Mouse (Mus musculus) limb, embryonic 13.5 days (tissue): Measurements from ENCODE around the gene Has3. TPM values are rescaled to one million over a fixed set of nuclear protein-coding genes. Genes with fewer than 3 reads are reported as not detected.
A peak's percentile ranks its signal among the peaks of the same experiment; 100 is the strongest.

ENCODE experiments used
- ATAC-seq: fragments of 200-750 bp; cut with Nextera tagmentation; 2 replicates; pipeline ENCODE4 v1.8.0; 2017; ENCODE audit warnings: low read depth, moderate number of reproducible peaks, moderate TSS enrichment; ENCODE audit not compliant: low FRiP score
- H3K27ac ChIP-seq: fragments of 300-500 bp; sonication (generic); 2 replicates; pipeline ENCODE4 v1.5.1; 2015; ENCODE audit warnings: inconsistent platforms, mild to moderate bottlenecking, moderate library complexity
- H3K27me3 ChIP-seq: fragments of 300-500 bp; sonication (generic); 2 replicates; pipeline ENCODE4 v1.6.1; 2015; ENCODE audit warnings: mild to moderate bottlenecking, inconsistent platforms
- H3K36me3 ChIP-seq: fragments of 300-500 bp; sonication (generic); 2 replicates; pipeline ENCODE4 v1.6.1; 2015; ENCODE audit warnings: inconsistent platforms, mild to moderate bottlenecking, moderate library complexity
- H3K4me1 ChIP-seq: fragments of 300-500 bp; sonication (generic); 2 replicates; pipeline ENCODE4 v1.6.1; 2015; ENCODE audit warnings: inconsistent platforms
- H3K4me2 ChIP-seq: fragments of 300-500 bp; sonication (generic); replicated peaks from 2 replicates; pipeline ENCODE4 v1.6.1; 2015; ENCODE audit warnings: inconsistent platforms, mild to moderate bottlenecking, moderate library complexity
- H3K4me3 ChIP-seq: fragments of 300-500 bp; sonication (generic); 2 replicates; pipeline ENCODE4 v1.5.1; 2015; ENCODE audit warnings: moderate library complexity, mild to moderate bottlenecking, inconsistent platforms
- H3K9ac ChIP-seq: fragments of 300-500 bp; sonication (generic); 2 replicates; pipeline ENCODE4 v1.6.1; 2015; ENCODE audit warnings: mild to moderate bottlenecking, inconsistent platforms
- H3K9me3 ChIP-seq: fragments of 300-500 bp; sonication (generic); 2 replicates; pipeline ENCODE4 v1.6.1; 2016; ENCODE audit warnings: inconsistent platforms
- WGBS: fragments of 180-500 bp; shearing (Covaris S2); methylation state at CpG from one replicate; pipeline ENCODE4 v1.1.7; 2015; 5-methylcytosine and 5-hydroxymethylcytosine counted together
- polyA plus RNA-seq: library from polyadenylated mRNA; unstranded; fragments of >200 nt; fragmentation: Nextera tagmentation; extraction: Ambion mirVana; gene quantifications from 2 replicates; pipeline ENCODE4 v1.2.1, GENCODE M21; 2015

Has3 gene
- polyA plus RNA-seq, 1 experiment from 2014 or later = 0.25 TPM

DNA sequence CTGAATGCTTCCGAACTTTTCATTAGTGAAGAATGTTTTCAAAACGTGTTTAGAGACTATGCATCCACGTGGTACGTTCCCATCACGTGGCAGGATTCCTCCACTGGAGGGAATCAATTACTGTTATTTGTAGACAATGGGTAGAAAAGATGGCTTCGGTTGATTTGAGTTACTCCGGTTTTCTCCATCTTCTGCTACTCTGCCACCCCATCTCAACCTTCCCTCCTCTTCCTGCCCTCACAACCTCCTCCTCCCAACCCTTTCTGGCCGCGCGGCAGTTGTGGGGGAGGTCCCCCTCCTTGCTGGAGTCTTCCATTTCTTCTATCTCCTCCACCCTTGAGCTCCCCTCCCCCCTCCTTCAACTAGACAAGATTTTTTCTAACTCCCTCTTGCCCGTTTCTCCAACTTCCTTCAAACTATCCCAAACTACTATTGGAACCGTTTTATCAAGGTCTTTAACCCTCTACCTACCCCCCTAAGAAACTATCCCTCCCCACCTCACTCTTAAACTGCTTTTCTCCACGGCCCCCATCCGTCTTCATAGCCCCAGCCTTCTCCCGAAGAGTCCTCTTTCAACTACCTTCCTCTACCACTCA is 22.3 kb downstream of the Has3 start:
- Histone ChIP-seq H3K4me2 (peak overlapping the region; percentile 73), H3K36me3 (peaks cover 26% of the 10 kb centered on the region), H3K27me3 (no peaks in the 10 kb centered on the region), H3K9ac (peak overlapping the region; percentile 97), H3K4me3 (peak overlapping the region; percentile 88), H3K9me3 (no peaks in the 10 kb centered on the region), H3K4me1 (peaks cover 29% of the 10 kb centered on the region), H3K27ac (peak overlapping the region; percentile 95)
- no peak for ATAC-seq
- WGBS = 0% methylated on average over 15 of the region's 15 CpGs

DNA sequence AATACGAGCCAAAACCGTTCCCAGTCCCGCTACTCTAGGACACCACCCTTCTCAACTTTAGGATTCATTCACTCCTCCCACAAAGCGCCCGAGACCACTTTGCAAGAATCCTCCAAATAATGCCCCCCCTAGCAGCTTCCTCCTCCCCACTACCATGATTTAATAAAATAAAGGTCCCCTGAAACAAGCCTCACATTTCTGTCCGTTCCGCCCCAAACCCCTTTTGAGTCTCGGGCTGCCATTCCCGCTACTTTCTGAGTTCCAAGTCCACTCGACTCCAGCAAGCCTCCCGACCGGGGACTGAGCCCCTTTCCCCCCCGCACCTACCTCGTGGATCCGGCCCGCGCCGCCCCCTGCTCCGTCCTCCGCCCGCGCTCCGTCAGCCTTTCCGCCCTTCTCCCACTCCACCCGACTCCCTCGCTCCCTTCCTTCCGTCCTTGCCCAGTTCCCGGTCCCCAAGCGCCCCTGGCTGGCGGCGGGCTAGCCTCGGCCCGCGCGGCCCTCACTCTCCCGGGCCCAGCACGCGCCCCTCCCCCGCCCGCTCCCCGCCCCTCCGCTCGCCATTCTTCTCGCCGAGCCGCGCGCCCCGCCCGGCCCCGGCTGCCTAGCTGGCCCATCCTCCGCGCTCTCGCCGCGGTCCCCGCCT is 22.9 kb downstream of the Has3 start:
- H3K27ac ChIP-seq = peak overlapping the region; percentile 95
- H3K4me2 ChIP-seq = peak overlapping the region; percentile 73
- no peaks in the 10 kb centered on the region for H3K27me3 ChIP-seq
- no peaks in the 10 kb centered on the region for H3K9me3 ChIP-seq
- H3K4me1 ChIP-seq = peaks cover 29% of the 10 kb centered on the region
- peak overlapping the region; percentile 88 for H3K4me3 ChIP-seq
- WGBS = 1% methylated on average over 51 of the region's 57 CpGs
- H3K36me3 ChIP-seq = peaks cover 32% of the 10 kb centered on the region
- peak overlapping the region; percentile 97 for H3K9ac ChIP-seq
- peak; percentile 85 for ATAC-seq

DNA sequence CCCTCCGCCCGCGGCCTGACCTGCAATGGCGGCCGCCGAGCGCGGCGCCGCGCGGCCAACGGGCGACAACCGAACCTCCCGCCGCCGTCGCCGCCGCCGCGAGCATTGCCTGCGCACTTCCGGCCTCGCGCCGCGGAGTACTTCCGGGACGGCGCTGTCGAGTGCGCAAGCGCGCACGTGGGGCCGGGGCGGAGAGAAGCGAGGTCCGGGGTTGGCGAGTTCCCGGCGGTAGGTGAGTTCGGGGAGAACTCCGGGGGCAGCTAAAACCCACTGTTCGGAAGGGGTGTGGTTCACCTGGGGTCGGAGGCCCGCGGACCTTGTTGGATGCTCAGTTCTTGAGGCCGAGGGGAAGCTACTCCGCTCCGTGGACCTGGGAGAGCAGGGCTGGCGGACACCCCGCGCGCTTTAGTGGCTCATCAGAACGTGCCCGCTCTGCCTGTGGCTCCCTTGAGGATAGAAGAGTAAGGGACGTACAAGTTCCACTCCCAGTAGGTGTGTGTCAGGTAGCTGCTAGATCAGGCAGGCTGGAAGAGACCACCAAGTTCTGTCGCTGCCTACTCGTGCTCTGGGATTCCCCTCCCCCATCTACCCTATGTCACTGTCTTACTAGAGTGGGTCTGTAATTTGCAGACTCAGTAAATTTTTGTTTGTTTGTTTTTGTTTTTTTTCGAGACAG is 23.6 kb downstream of the Has3 start, which contains the start of gene Utp4:
Utp4 (plus strand) TSS at position 156 of the 676 bp plus-strand sequence.
- WGBS = under 1% methylated on average over 61 of the region's 63 CpGs
- Histone ChIP-seq H3K9me3 (no peaks in the 10 kb centered on the region), H3K36me3 (peaks cover 39% of the 10 kb centered on the region), H3K27ac (peak within 1 kb of the TSS; percentile 95), H3K4me2 (peak within 1 kb of the TSS; percentile 73), H3K27me3 (no peaks in the 10 kb centered on the region), H3K4me1 (peaks cover 29% of the 10 kb centered on the region), H3K9ac (peak within 1 kb of the TSS; percentile 97), H3K4me3 (peak within 1 kb of the TSS; percentile 88)
- ATAC-seq = peak; percentile 94

DNA sequence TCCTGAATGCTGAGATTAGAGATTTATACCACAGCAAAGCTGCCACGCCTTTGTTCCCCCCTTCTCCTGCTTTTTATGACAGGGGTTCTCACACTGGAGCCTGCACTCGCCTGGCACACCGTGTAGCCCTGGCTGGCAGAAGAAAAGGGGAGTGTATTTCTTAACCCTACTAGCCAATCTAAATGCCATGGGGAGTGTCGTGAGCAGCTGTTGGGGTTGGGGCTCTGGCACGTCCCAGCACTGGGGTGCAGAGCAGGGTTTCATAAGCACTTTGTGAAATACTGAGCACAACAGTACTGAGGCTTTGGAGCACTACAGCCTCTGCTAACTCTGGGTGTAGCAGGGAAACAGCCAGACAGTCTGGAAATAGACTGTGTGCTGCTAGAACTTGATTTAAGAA is 29.4 kb downstream of the Has3 start:
- no peaks in the 10 kb centered on the region for H3K27me3 ChIP-seq
- peaks cover 97% of the 10 kb centered on the region for H3K36me3 ChIP-seq
- H3K4me2 ChIP-seq = no peak overlapping the region
- H3K4me3 ChIP-seq = no peak overlapping the region
- no peak overlapping the region for H3K27ac ChIP-seq
- no peaks in the 10 kb centered on the region for H3K9me3 ChIP-seq
- no peak overlapping the region for H3K9ac ChIP-seq
- no peak for ATAC-seq
- 85% methylated on average over 5 of the region's 5 CpGs for WGBS
- peaks cover 3% of the 10 kb centered on the region; the same call in 1 of the 2 replicates for H3K4me1 ChIP-seq

DNA sequence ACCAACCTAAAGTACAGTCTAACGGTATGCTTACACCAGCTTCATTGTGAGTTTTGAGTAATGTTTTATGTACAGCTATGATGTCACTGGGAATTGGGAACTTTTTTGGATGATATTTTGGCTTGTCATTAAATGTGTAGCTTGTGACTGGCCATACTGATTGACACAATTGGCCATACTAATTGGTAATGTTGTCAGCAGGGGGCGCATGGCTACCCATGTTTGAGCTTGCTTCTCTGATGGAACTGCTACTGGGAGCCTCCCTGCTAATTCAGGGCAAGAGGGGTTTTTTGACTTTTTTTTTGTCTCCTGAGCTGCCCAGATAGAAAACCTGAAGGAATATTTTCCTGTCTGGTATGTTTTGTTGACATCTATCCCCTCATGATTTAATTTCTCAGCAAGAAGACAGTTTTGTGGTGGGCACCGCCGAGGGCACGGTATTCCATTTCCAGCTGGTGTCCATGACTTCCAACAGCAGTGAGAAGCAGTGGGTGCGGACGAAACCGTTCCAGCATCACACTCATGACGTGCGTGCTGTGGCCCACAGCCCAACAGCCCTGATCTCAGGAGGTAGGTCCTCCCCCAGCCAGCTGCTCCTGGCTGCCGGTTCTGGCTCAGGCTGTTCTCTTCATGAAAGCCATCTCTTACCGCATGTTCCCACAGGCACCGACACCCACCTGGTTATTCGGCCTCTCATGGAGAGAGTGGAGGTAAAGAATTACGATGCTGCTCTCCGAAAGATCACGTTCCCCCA is 35.9 kb downstream of the Has3 start:
- H3K9ac ChIP-seq = no peak overlapping the region
- H3K9me3 ChIP-seq = no peaks in the 10 kb centered on the region
- no peaks in the 10 kb centered on the region for H3K27me3 ChIP-seq
- 92% methylated on average over 17 of the region's 17 CpGs for WGBS
- no peak overlapping the region for H3K4me2 ChIP-seq
- H3K4me1 ChIP-seq = no peaks in the 10 kb centered on the region
- ATAC-seq = no peak
- H3K36me3 ChIP-seq = peaks cover 85% of the 10 kb centered on the region
- H3K27ac ChIP-seq = no peak overlapping the region
- no peak overlapping the region for H3K4me3 ChIP-seq

DNA sequence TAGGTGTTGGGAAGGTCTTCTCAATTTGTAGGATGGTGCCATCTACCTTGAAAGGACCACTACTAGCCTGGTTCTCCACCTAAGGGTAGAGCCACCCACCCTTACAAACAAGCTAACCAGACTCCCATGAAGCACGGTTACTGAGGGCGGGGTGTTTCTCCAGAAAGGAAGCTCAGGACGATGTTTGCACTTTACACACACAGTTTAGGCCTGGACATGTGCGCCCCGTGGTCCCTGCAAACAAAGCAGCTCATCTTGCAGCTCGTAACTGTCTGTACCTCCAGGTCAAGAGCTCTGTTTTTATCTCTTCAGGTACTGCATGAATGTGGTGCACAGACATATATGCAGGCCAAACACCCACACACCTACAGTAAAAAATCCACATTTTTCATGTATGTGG is 36.6 kb downstream of the Has3 start:
- no peak overlapping the region for H3K27ac ChIP-seq
- 95% methylated on average over 6 of the region's 6 CpGs for WGBS
- no peaks in the 10 kb centered on the region for H3K27me3 ChIP-seq
- H3K4me1 ChIP-seq = no peaks in the 10 kb centered on the region
- no peak overlapping the region for H3K9ac ChIP-seq
- H3K9me3 ChIP-seq = no peaks in the 10 kb centered on the region
- no peak overlapping the region for H3K4me3 ChIP-seq
- no peak overlapping the region for H3K4me2 ChIP-seq
- H3K36me3 ChIP-seq = peaks cover 84% of the 10 kb centered on the region
- ATAC-seq = no peak

DNA sequence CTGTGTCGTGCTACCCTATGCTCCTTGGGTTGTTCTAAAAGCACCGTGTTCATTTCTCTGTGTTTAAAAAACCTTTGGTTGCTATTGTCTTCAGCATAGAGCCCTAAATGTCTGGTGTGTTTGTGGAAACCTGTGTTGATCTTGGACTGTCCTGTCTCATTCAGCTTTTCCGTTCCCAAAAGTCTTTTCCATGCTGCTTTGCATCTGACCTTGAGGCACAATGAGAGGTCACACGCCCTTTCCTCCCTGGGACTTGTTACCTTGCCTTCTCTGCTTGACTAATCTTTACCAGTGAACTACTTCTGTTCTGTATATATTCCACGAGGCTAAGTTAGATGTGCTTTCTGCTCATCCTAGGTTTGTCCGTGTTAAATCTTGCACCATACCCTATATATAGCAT is 37.4 kb downstream of the Has3 start:
- no peaks in the 10 kb centered on the region for H3K27me3 ChIP-seq
- H3K9me3 ChIP-seq = no peaks in the 10 kb centered on the region
- no peak for ATAC-seq
- 92% methylated on average over 6 of the region's 6 CpGs for WGBS
- no peak overlapping the region for H3K27ac ChIP-seq
- H3K9ac ChIP-seq = no peak overlapping the region
- no peaks in the 10 kb centered on the region for H3K4me1 ChIP-seq
- H3K4me3 ChIP-seq = no peak overlapping the region
- peaks cover 82% of the 10 kb centered on the region for H3K36me3 ChIP-seq
- no peak overlapping the region for H3K4me2 ChIP-seq

DNA sequence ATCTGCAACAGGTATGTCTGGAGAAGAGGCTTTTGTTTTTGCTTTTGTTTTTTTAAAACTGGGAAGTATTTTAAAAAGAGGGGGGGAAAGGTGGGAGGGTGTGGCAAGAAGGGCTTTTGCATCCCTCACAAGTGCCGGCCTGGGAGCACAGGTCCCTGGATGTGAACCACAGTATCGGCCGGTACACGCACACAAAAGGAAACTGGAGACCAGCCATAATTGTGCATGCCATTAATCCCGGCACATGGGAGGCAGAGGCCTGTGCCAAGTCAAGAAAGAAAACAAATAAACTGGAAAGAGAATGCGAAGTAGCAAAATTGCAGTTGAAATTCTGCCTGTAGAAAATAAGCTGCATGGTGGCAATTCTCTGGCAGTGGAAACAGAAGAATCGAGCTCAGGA is 38.2 kb downstream of the Has3 start:
- no peaks in the 10 kb centered on the region for H3K9me3 ChIP-seq
- no peaks in the 10 kb centered on the region for H3K4me1 ChIP-seq
- WGBS = 86% methylated on average over 7 of the region's 7 CpGs
- no peak overlapping the region for H3K4me3 ChIP-seq
- no peak overlapping the region for H3K4me2 ChIP-seq
- ATAC-seq = no peak
- H3K9ac ChIP-seq = no peak overlapping the region
- peaks cover 80% of the 10 kb centered on the region for H3K36me3 ChIP-seq
- no peak overlapping the region for H3K27ac ChIP-seq
- H3K27me3 ChIP-seq = no peaks in the 10 kb centered on the region

DNA sequence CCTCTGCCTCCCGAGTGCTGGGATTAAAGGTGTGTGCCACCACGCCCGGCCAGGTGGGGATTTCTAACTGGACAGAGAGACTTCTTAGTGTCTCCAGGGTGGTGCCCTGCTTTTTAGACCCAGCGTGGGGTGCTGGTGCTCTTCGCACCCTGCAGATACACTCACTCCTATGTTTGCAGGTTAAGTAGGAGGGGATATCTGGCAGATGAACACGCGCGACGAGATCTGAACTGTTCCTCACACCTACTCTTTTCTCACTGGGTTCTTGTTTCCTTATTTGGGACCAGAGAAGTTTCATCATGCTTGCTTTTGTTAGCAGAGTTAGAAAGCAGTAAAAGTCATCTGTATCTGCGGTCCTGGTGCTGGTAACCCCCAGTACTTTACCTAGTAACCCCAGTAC is 43.6 kb downstream of the Has3 start:
- Histone ChIP-seq H3K4me3 (no peak overlapping the region), H3K27ac (no peak overlapping the region), H3K4me1 (no peaks in the 10 kb centered on the region), H3K4me2 (no peak overlapping the region), H3K9ac (no peak overlapping the region), H3K9me3 (no peaks in the 10 kb centered on the region), H3K27me3 (no peaks in the 10 kb centered on the region), H3K36me3 (peaks cover 81% of the 10 kb centered on the region)
- no peak for ATAC-seq
- 95% methylated on average over 10 of the region's 10 CpGs for WGBS

DNA sequence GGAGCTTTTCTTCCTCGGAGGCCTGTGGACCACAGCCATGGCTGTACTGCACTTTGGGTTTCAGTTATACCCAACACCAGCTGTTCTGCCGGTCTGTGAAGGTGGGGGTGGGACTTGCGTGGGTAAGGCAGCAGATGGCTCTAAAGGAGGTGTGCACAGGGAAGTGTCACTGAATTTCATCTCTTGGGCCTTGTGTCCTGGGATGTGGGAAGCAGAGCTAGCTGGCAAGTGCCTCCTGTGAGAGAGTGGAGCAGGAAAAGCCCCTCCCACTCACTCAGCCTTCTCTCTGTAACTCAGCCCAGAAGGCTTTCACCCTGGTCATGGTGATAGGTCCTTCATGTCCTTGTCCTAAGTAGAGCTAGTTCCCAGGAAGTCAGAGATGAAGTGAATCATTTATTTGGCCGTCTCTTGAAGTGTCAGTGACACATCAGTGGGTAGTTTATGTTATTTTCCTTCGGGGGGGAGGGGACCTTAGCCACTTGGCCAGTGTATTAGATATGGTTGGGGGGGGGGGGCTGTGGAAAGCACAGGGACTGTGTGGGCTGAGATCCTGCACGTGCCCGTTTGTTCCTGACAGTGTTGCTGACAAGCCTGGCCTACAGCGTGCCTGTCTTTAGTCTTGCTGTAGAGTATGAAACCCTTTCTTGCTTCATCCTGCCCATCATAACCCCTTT is 49.8 kb downstream of the Has3 start:
- Histone ChIP-seq H3K27me3 (no peaks in the 10 kb centered on the region), H3K9me3 (no peaks in the 10 kb centered on the region), H3K9ac (no peak overlapping the region), H3K4me3 (no peak overlapping the region), H3K36me3 (peaks cover 85% of the 10 kb centered on the region), H3K27ac (no peak overlapping the region), H3K4me1 (no peaks in the 10 kb centered on the region), H3K4me2 (no peak overlapping the region)
- no peak for ATAC-seq
- 93% methylated on average over 8 of the region's 8 CpGs for WGBS

DNA sequence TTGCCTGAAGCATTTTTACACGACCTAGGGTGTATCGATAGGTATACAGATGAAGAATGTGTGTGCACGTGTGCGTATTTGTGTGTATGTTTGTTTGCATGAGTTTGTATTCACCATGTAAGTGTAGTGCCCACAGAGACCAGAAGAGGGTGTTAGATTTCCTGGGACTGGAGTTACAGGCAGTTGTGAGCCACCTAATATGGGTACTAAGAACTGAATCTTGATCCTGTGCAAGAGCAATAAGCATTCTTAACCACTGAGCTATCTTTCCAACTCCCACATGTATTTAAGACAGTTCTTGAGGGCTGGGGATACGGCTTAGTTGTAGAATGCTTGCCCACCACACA is 50.3 kb downstream of the Has3 start:
- Histone ChIP-seq H3K27ac (no peak overlapping the region), H3K27me3 (no peaks in the 10 kb centered on the region), H3K36me3 (peaks cover 80% of the 10 kb centered on the region), H3K4me1 (no peaks in the 10 kb centered on the region), H3K9me3 (no peaks in the 10 kb centered on the region), H3K9ac (no peak overlapping the region), H3K4me2 (no peak overlapping the region), H3K4me3 (no peak overlapping the region)
- ATAC-seq = no peak
- 94% methylated on average over 5 of the region's 5 CpGs for WGBS

DNA sequence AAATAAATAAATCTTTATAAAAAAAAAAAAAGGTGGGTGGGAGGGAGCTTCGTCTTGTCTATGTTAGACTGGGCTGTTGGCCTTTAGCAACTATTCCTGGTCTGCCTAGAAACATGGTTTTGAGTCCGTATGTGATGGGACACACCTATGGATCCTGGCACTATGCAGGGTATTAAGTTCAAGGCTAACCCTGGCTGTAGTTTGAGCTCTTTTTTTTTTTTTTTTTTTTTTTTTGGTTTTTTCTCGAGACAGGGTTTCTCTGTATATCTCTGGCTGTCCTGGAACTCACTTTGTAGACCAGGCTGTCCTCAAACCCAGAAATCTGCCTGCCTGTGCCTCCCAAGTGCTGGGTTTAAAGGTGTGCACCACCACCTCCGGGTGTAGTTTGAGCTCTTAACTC is 54.0 kb downstream of the Has3 start:
- Histone ChIP-seq H3K27ac (no peak overlapping the region), H3K9ac (no peak overlapping the region)
- ATAC-seq = no peak

More for the DNA sequence above, 54.0 kb downstream of the Has3 start:
- no peaks in the 10 kb centered on the region for H3K27me3 ChIP-seq
- no peak overlapping the region for H3K4me2 ChIP-seq
- no peak overlapping the region for H3K4me3 ChIP-seq
- 80% methylated on average over 4 of the region's 4 CpGs for WGBS
- H3K36me3 ChIP-seq = peaks cover 43% of the 10 kb centered on the region
- H3K9me3 ChIP-seq = no peaks in the 10 kb centered on the region
- peaks cover 2% of the 10 kb centered on the region for H3K4me1 ChIP-seq
